ENCODE assay signal across 10 mouse cellular contexts in the genomic region with DNA sequence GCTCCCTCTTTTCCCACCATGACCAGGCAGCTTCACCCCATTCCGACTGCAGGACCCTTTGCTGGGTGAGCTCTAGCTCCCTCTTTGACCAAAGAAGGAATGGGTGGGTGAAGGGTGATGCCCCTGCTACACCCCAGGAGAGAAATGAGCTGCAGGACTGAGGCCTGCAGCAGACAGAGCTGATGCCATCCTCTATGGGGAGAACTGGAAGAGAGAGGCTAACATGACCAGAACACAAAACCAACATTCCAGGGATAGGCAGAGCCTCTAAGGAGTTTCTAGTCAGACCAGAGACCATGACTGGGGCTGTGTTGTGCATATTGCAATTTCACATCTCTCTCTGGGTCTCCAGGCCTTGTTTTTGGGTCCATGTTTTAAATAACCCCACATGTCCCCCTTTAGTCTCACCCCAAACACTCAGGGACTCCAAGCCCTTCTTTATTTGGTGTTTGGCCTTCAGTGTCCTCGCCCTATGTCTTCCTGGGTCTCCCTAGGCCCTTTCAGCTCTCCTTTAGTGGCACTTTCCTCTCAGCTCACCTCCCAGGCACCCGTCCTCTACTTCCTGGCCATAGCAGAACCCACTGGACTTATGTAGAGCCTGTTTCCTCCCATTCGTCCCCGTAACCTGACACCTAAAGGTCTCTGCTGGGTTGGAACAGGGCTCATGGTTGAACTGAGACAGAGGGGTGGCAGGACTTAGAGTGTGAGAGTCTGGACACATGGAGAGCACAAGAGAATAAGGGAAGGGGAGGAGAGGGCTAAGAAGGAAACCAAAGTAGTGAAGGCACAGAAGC. TPM values are rescaled to one million over a fixed set of nuclear protein-coding genes. Genes with fewer than 3 reads are reported as not detected.
DNase-seq lines count a peak whose midpoint lies in the region; ATAC-seq lines count a peak whose summit lies in the region.
"Had no signal": no experiment of that assay in that cellular context is flagged by ENCODE, and none has a peak within 500 bp of the region (broad histone marks: within the 10 kb centered on the region; RNA-seq: fewer than 3 reads in every experiment).

No protein-coding gene starts in this region.

- ATAC-seq in hindbrain, embryonic 12.5 days (ENCODE audit: low FRiP score), result no peak
- ATAC-seq in midbrain, embryonic 12.5 days (ENCODE audit: low FRiP score, low read depth), result no peak

- no peaks in the 10 kb centered on the region for H3K27me3 ChIP-seq in hindbrain, embryonic 12.5 days
- no peaks in the 10 kb centered on the region for H3K27me3 ChIP-seq in midbrain, embryonic 12.5 days

- peak overlapping the region; percentile 64 for H3K9ac ChIP-seq in hindbrain, embryonic 12.5 days
- peak overlapping the region; percentile 48 for H3K9ac ChIP-seq in midbrain, embryonic 12.5 days (replicated peaks)

- H3K27ac ChIP-seq in hindbrain, embryonic 12.5 days, result peak overlapping the region; percentile 98
- H3K27ac ChIP-seq in midbrain, embryonic 12.5 days (replicated peaks), result peak overlapping the region; percentile 97

- DNase-seq in heart, adult 11 months, result peak; percentile 89
- DNase-seq in heart, postnatal 4 days, result no peak
- DNase-seq in adipocyte (ENCODE audit: low spot score), result peak; percentile 62
- no peak for DNase-seq in urinary bladder, adult 2 months (ENCODE audit: low spot score)
- DNase-seq in urinary bladder, postnatal 25 days (ENCODE audit: low spot score), result no peak
- DNase-seq in right cerebral cortex, postnatal 25 days, result no peak
- DNase-seq: kidney, postnatal 36 days had no signal

- H3K4me3 ChIP-seq in hindbrain, embryonic 12.5 days, result no peak overlapping the region
- no peak overlapping the region for H3K4me3 ChIP-seq in midbrain, embryonic 12.5 days

- no peaks in the 10 kb centered on the region for H3K36me3 ChIP-seq in hindbrain, embryonic 12.5 days
- H3K36me3 ChIP-seq in midbrain, embryonic 12.5 days, result peaks cover 4% of the 10 kb centered on the region; the same call in 1 of the 2 replicates

- H3K4me1 ChIP-seq in hindbrain, embryonic 12.5 days, result peaks cover 92% of the 10 kb centered on the region
- peaks cover 91% of the 10 kb centered on the region for H3K4me1 ChIP-seq in midbrain, embryonic 12.5 days

- 27% methylated on average over 4 of the region's 5 CpGs for WGBS in hindbrain, embryonic 12.5 days
- 34% methylated on average over 4 of the region's 5 CpGs for WGBS in midbrain, embryonic 12.5 days

- no peaks in the 10 kb centered on the region for H3K9me3 ChIP-seq in hindbrain, embryonic 12.5 days (replicated peaks)
- H3K9me3 ChIP-seq in midbrain, embryonic 12.5 days, result no peaks in the 10 kb centered on the region

- H3K4me2 ChIP-seq in hindbrain, embryonic 12.5 days (replicated peaks), result peak overlapping the region; percentile 47
- peak overlapping the region; percentile 56; the same call in 1 of the 2 replicates for H3K4me2 ChIP-seq in midbrain, embryonic 12.5 days (replicated peaks)

RNA-seq across cellular contexts. Expression of gene Gpr84, which starts 8.7 kb away (rescaled TPM):
- not detected for total RNA-seq in heart, postnatal 4 days (2021)
- 0.36 and 0.51 TPM in 2 replicates for polyA plus RNA-seq in hindbrain, embryonic 12.5 days (2016; fragmentation: Nextera tagmentation; extraction: Ambion mirVana)
- polyA plus RNA-seq in midbrain, embryonic 12.5 days (2016; fragmentation: Nextera tagmentation; extraction: Ambion mirVana), result 0.10 and 0.20 TPM in 2 replicates
- polyA plus RNA-seq in urinary bladder, adult 2 months (2012; rRNA removed), result not detected in 2 replicates
- polyA plus RNA-seq: C2C12 had no signal

RNA-seq across cellular contexts. Expression of gene Copz1, which starts 29.2 kb away (rescaled TPM):
- 10 to 100 TPM; 88.7 to 91.2 TPM for total RNA-seq in heart, postnatal 4 days (2021)
- polyA plus RNA-seq in hindbrain, embryonic 12.5 days (2016; fragmentation: Nextera tagmentation; extraction: Ambion mirVana), result 235 and 247 TPM in 2 replicates
- 232 and 235 TPM in 2 replicates for polyA plus RNA-seq in midbrain, embryonic 12.5 days (2016; fragmentation: Nextera tagmentation; extraction: Ambion mirVana)
- 125 and 135 TPM in 2 replicates for polyA plus RNA-seq in urinary bladder, adult 2 months (2012; rRNA removed)

RNA-seq across cellular contexts. Expression of gene Zfp385a, which starts 38.1 kb away (rescaled TPM):
- 10 to 100 TPM; 21.9 to 22.0 TPM for total RNA-seq in heart, postnatal 4 days (2021)
- polyA plus RNA-seq in hindbrain, embryonic 12.5 days (2016; fragmentation: Nextera tagmentation; extraction: Ambion mirVana), result 20.5 and 23.8 TPM in 2 replicates
- polyA plus RNA-seq in midbrain, embryonic 12.5 days (2016; fragmentation: Nextera tagmentation; extraction: Ambion mirVana), result 19.6 and 20.8 TPM in 2 replicates
- polyA plus RNA-seq in urinary bladder, adult 2 months (2012; rRNA removed), result 9.9 and 15.6 TPM in 2 replicates

RNA-seq across cellular contexts. Expression of gene Nfe2, which starts 43.5 kb away (rescaled TPM):
- 1 to 10 TPM; 1.0 to 1.1 TPM for total RNA-seq in heart, postnatal 4 days (2021)
- polyA plus RNA-seq in hindbrain, embryonic 12.5 days (2016; fragmentation: Nextera tagmentation; extraction: Ambion mirVana), result 5.1 and 5.4 TPM in 2 replicates
- polyA plus RNA-seq in midbrain, embryonic 12.5 days (2016; fragmentation: Nextera tagmentation; extraction: Ambion mirVana), result 3.4 and 3.8 TPM in 2 replicates
- 0.28 and 0.34 TPM in 2 replicates for polyA plus RNA-seq in urinary bladder, adult 2 months (2012; rRNA removed)

Comparison
In these comparisons a context has a peak if more than half of its experiments do, and no peak if none do; other contexts are left out.
1. DNase-seq: peak in heart, adult 11 months (single experiment) and adipocyte (single experiment); none in heart, postnatal 4 days (single experiment), urinary bladder, adult 2 months (single experiment), urinary bladder, postnatal 25 days (single experiment) and right cerebral cortex, postnatal 25 days (single experiment).